Mouse (Mus musculus) forebrain, embryonic 14.5 days (tissue): ENCODE measurements around the gene Cep104. TPM values are rescaled to one million over a fixed set of nuclear protein-coding genes. Genes with fewer than 3 reads are reported as not detected.

Experiments used
- ATAC-seq: fragments of 200-750 bp; cut with Nextera tagmentation; 2 replicates; pipeline ENCODE4 v1.8.0; 2017; ENCODE audit warnings: mild to moderate bottlenecking, moderate library complexity
- DNase-seq: peaks from one replicate; pipeline ENCODE4 v3.0.0-alpha.2; 2015; ENCODE audit warnings: low spot score
- H3K27ac ChIP-seq: fragments of 300-500 bp; sonication (generic); 2 replicates; pipeline ENCODE4 v1.5.1; 2014; ENCODE audit warnings: low read depth, mild to moderate bottlenecking, control low read depth, low read length, moderate library complexity
- H3K27me3 ChIP-seq: fragments of 300-500 bp; sonication (generic); replicated peaks from 2 replicates; pipeline ENCODE4 v1.6.1; 2014; ENCODE audit warnings: low read length, control low read depth, mixed read lengths; ENCODE audit not compliant: control insufficient read depth, insufficient read depth
- H3K36me3 ChIP-seq: fragments of 300-500 bp; sonication (generic); 2 replicates; pipeline ENCODE4 v1.6.1; 2014; ENCODE audit warnings: low read length, control low read depth; ENCODE audit not compliant: control insufficient read depth, insufficient read depth
- H3K4me1 ChIP-seq: fragments of 300-500 bp; sonication (generic); 2 replicates; pipeline ENCODE4 v1.6.1; 2014; ENCODE audit warnings: antibody characterized with exemption, low read length, control low read depth; ENCODE audit not compliant: control insufficient read depth, insufficient read depth
- H3K4me2 ChIP-seq: fragments of 300-500 bp; sonication (generic); 2 replicates; pipeline ENCODE4 v1.6.1; 2014; ENCODE audit warnings: mild to moderate bottlenecking, control low read depth, low read length
- H3K4me3 ChIP-seq: fragments of 300-500 bp; sonication (generic); 2 replicates; pipeline ENCODE4 v1.5.1; 2014; ENCODE audit warnings: low read depth, low read length, control low read depth
- H3K9ac ChIP-seq: fragments of 300-500 bp; sonication (generic); 2 replicates; pipeline ENCODE4 v1.6.1; 2014; ENCODE audit warnings: mild to moderate bottlenecking, low read length, control low read depth, moderate library complexity
- H3K9me3 ChIP-seq: fragments of 300-500 bp; sonication (generic); replicated peaks from 2 replicates; pipeline ENCODE4 v1.6.1; 2016; ENCODE audit warnings: low read length, control low read depth, mixed read lengths; ENCODE audit not compliant: control insufficient read depth
- WGBS: fragments of 180-500 bp; shearing (Covaris S2); extraction: QIAGEN DNeasy Blood & Tissue Kit; methylation state at CpG from one replicate; pipeline ENCODE4 v1.1.7; 2014; 5-methylcytosine and 5-hydroxymethylcytosine counted together
- polyA plus RNA-seq: library from polyadenylated mRNA; unstranded; fragments of >200 nt; fragmentation: Nextera tagmentation; extraction: Ambion mirVana; gene quantifications from 2 replicates; pipeline ENCODE4 v1.2.1, GENCODE M21; 2014

Gene Cep104
- polyA plus RNA-seq, 1 experiment from 2014 or later, result 13.2 TPM

- DNase-seq, result no peak
- no peak overlapping the region for H3K9ac ChIP-seq
These were observed 49.0 kb downstream of the Cep104 start for GRCm38 (mm10) chr4:154023754-154024601.

GRCm38 (mm10) chr4:154024729-154025521 is 49.9 kb downstream of the Cep104 start:
- peaks cover 26% of the 10 kb centered on the region for H3K36me3 ChIP-seq
- no peaks in the 10 kb centered on the region for H3K4me1 ChIP-seq
- H3K9me3 ChIP-seq, result no peaks in the 10 kb centered on the region
- no peak overlapping the region for H3K27ac ChIP-seq
- no peak overlapping the region; the same call in 1 of the 2 replicates for H3K4me2 ChIP-seq
- WGBS, result 39% methylated on average over 17 of the region's 17 CpGs
- peak; percentile 16 for DNase-seq
- no peak for ATAC-seq
- no peak overlapping the region for H3K4me3 ChIP-seq
- peaks cover 7% of the 10 kb centered on the region; the same call in 1 of the 2 replicates for H3K27me3 ChIP-seq
- H3K9ac ChIP-seq, result no peak overlapping the region

More at GRCm38 (mm10) chr4:154023754-154024601, 49.0 kb downstream of the Cep104 start:
- peaks cover 7% of the 10 kb centered on the region; the same call in 1 of the 2 replicates for H3K27me3 ChIP-seq
- H3K36me3 ChIP-seq, result peaks cover 36% of the 10 kb centered on the region
- WGBS, result 33% methylated on average over 8 of the region's 8 CpGs
- no peaks in the 10 kb centered on the region for H3K9me3 ChIP-seq
- no peak overlapping the region for H3K27ac ChIP-seq
- no peak overlapping the region for H3K4me3 ChIP-seq
- ATAC-seq, result no peak
- no peak overlapping the region for H3K4me2 ChIP-seq
- no peaks in the 10 kb centered on the region for H3K4me1 ChIP-seq

DNA sequence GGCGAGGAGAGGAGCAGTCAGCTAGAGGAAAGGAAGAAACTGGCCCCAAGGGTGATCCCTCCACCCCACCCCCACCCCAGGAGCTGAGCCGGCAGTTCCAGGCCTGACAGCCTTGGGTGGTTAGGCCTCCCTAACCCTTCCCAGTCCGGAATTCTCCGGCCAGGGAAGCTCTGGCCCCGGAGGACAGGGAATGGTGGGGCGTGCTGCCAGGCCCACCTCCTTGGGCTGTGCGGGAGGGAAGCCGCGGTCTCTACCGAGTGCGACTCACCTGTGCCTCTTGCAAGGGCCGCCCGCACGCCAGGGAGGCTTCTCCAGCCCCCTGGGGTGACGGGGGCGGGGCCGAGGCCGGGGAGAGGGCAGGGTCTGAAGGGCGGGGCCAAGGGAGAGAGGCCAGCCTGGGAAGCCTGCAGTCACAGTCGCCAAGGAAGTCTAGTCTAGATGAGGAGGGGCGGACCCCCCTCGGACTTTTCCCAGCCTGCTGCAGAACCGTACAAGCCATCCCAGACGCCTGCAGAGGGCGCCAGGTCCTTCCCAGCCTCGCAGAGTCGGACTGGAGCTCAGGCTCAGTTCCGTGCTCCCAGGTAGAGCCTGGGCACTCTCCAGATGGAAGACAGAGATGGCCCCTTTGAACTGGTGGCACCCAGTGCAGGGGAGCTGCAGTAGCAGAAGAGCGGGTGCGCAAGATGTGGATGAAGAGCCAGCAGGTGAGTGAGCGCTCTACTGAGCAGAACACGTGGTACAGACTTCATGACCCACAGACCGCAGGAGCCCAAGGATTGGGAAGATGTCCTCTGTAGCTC is 50.8 kb downstream of the Cep104 start, which contains the start of gene Smim1:
Gene Smim1 (minus strand): TSS at position 590 of the 800 bp plus-strand sequence.
- WGBS, result 3% methylated on average over 31 of the region's 33 CpGs
- ATAC-seq (peak; percentile 45), DNase-seq (peak; percentile 47)
- Histone ChIP-seq H3K36me3 (peaks cover 17% of the 10 kb centered on the region), H3K27me3 (peaks cover 7% of the 10 kb centered on the region; the same call in 1 of the 2 replicates), H3K27ac (no peak within 1 kb of the TSS), H3K4me3 (peak within 1 kb of the TSS; percentile 16), H3K9me3 (no peaks in the 10 kb centered on the region), H3K9ac (peak within 1 kb of the TSS; percentile 37), H3K4me2 (peak within 1 kb of the TSS; percentile 40), H3K4me1 (no peaks in the 10 kb centered on the region)

- H3K9ac ChIP-seq, result no peak overlapping the region
These were observed 51.4 kb downstream of the Cep104 start for GRCm38 (mm10) chr4:154026441-154026761.

GRCm38 (mm10) chr4:154028066-154028465 is 53.1 kb downstream of the Cep104 start:
- no peak overlapping the region for H3K27ac ChIP-seq
- ATAC-seq (no peak), DNase-seq (no peak)
- H3K36me3 ChIP-seq, result no peaks in the 10 kb centered on the region
- H3K9me3 ChIP-seq, result no peaks in the 10 kb centered on the region
- no peak overlapping the region for H3K4me3 ChIP-seq
- no peak overlapping the region for H3K4me2 ChIP-seq
- H3K9ac ChIP-seq, result no peak overlapping the region
- peaks cover 7% of the 10 kb centered on the region; the same call in 1 of the 2 replicates for H3K27me3 ChIP-seq
- WGBS, result 72% methylated on average over 7 of the region's 7 CpGs
- H3K4me1 ChIP-seq, result no peaks in the 10 kb centered on the region

More at GRCm38 (mm10) chr4:154026441-154026761, 51.4 kb downstream of the Cep104 start:
- Histone ChIP-seq H3K4me3 (no peak overlapping the region), H3K36me3 (peaks cover 12% of the 10 kb centered on the region), H3K4me2 (peak overlapping the region; percentile 40; the same call in 1 of the 2 replicates), H3K27me3 (peaks cover 7% of the 10 kb centered on the region; the same call in 1 of the 2 replicates), H3K27ac (no peak overlapping the region), H3K4me1 (no peaks in the 10 kb centered on the region), H3K9me3 (no peaks in the 10 kb centered on the region)
- 43% methylated on average over 2 of the region's 2 CpGs for WGBS
- DNase-seq, result no peak
- no peak for ATAC-seq

- Histone ChIP-seq H3K4me2 (no peak overlapping the region), H3K4me3 (no peak overlapping the region), H3K36me3 (no peaks in the 10 kb centered on the region), H3K9me3 (no peaks in the 10 kb centered on the region), H3K27ac (no peak overlapping the region), H3K27me3 (peaks cover 7% of the 10 kb centered on the region; the same call in 1 of the 2 replicates), H3K4me1 (no peaks in the 10 kb centered on the region), H3K9ac (no peak overlapping the region)
- DNase-seq, result no peak
- no peak for ATAC-seq
These were observed 53.7 kb downstream of the Cep104 start for GRCm38 (mm10) chr4:154028646-154029045.

GRCm38 (mm10) chr4:154037123-154037522 is 62.1 kb downstream of the Cep104 start:
- Histone ChIP-seq H3K36me3 (no peaks in the 10 kb centered on the region), H3K4me1 (no peaks in the 10 kb centered on the region), H3K4me3 (no peak overlapping the region), H3K27ac (no peak overlapping the region), H3K9ac (no peak overlapping the region), H3K27me3 (no peaks in the 10 kb centered on the region), H3K4me2 (no peak overlapping the region), H3K9me3 (no peaks in the 10 kb centered on the region)
- DNase-seq, result no peak
- no peak for ATAC-seq
- WGBS, result 55% methylated on average over 3 of the region's 3 CpGs

DNA sequence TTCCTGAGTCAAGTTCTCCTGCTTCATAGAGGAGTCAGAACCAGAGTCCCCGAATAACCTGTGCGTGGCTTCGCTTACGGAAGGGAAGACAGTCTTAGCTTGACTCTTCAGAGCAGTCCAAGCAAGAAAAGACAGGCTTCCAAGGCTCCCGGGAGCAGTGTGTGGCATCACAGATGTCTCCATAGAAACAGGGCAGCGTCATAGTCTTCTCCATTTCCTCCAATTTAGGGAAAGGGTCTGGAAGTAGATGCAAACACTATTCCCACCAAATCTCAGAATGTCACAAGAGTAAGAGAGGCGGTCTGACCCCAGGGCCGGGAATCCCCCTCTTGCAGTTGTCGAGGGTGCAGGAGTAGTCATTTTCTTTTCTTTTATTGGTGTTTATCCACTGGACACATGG is 67.6 kb downstream of the Cep104 start, which contains the start of gene Ccdc27:
Gene Ccdc27 (minus strand): TSS at position 101 of the 400 bp plus-strand sequence.
- Histone ChIP-seq H3K36me3 (no peaks in the 10 kb centered on the region), H3K4me2 (no peak within 1 kb of the TSS), H3K4me1 (no peaks in the 10 kb centered on the region), H3K9ac (no peak within 1 kb of the TSS), H3K27ac (no peak within 1 kb of the TSS), H3K27me3 (no peaks in the 10 kb centered on the region), H3K9me3 (no peaks in the 10 kb centered on the region), H3K4me3 (no peak within 1 kb of the TSS)
- WGBS, result 86% methylated on average over 9 of the region's 9 CpGs
- no peak for DNase-seq
- ATAC-seq, result no peak
